Mouse (Mus musculus) heart, adult 11 months (tissue): ENCODE data around the gene Wdr75.
A peak's percentile ranks its signal among the peaks of the same experiment; 100 is the strongest.

ENCODE experiments used
- DNase-seq: peaks from one replicate; pipeline ENCODE4 v3.0.0; 2022

Wdr75 gene

DNA sequence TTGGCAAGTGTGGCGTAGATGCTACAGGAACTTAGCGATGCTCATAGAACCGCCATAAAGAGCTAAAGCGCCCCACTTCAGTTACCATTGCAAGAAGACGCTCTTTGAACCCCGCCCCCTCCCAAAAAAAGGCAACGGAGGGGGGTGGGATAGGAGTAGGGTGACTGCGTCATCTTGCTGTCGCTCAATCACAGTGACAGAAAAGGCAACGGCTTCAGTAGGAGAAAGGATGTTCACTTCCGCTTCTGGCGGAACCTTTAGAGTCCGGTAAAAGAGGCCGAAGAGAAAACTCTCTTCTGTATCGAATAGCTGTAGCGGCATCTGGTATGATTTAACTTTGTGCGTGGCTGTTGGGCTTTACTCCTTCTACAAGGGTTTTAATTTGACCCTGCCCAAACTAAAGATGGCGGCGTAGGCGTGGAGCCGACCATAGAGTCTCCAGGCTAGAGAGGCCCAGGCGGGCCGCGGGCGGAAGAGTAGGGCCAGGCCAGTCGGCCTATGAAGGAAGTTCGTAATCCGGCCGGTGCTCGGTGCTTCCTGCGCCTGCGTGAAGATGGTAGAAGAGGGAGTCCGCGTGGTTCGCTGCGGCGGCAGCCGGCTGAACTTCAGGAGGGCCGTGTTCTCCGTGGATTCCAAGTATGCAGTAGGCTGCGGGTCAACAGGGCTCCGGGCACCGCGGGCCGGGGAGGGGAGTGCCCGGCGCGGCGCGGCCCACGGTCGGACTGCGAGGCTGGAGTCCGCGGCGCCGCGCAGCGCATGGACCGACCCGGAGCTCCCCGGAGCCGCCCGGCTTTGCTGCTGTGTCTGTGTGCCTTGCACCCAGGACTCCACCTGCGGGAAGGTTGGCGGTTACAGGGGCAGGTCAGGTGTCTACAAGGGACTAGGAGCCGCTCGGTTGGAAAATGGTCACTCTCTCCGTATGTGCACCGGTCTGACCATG lies at the start of gene Wdr75:
Gene Wdr75 (plus strand): TSS at position 198 of the 940 bp plus-strand sequence.
- peak; percentile 99 for DNase-seq

DNA sequence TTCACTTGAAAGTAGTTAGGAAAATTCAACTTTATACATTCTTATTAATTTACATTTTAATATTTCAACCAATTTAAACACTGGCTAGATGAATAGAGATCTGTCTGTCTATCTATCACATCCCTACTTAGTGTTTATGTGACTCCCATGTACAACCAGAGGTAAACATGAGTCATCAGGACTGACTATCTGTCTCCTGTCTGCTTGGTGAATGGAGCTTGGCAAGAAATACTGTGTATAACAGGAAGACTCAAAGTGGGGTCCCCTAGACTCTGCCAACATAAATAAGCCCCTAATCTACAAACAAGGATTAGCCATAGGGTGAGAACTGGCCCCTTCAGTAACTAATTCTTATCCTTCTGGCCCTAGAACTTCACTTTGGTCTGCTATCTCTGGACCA lies 39.1 kb upstream of the Wdr75 start:
- no peak for DNase-seq

DNA sequence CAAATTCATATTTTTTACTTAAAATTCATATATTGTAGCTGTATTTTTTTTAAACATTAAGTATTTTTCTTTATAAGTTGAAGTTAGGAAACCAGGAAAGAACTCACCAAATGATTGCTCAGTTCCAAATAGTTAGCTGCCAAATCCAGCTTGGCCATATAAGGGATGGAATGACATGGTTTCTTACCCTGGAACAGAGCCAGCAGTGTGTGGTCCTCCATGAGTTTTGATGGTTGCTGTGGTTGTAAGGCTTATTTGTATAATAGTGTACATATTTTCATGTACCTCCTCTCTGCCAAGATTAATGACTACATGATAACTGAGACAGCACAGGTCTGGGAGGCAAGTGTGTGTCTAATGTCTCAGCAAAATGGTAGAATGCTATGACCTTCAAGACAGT lies 38.3 kb upstream of the Wdr75 start:
- no peak for DNase-seq

DNA sequence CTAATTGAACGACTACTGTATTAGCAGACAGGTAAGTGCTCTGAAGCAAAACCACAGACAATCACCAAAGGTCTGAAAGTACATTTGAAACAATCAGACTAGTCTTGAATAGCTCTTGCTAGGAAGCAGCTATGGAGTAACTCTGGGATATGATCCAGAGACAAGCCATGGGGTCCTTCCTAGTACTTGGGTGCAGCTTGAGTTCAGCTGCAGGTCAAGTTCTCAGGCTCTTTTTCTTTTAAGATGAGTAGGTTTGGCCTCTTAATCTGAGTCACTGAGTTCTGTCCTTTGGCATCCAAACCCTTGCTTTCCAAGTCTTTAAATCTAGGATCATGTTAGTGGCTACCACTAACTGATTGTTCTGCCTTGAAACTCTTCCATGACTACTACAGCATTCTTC lies 37.0 kb upstream of the Wdr75 start:
- DNase-seq, result no peak

DNA sequence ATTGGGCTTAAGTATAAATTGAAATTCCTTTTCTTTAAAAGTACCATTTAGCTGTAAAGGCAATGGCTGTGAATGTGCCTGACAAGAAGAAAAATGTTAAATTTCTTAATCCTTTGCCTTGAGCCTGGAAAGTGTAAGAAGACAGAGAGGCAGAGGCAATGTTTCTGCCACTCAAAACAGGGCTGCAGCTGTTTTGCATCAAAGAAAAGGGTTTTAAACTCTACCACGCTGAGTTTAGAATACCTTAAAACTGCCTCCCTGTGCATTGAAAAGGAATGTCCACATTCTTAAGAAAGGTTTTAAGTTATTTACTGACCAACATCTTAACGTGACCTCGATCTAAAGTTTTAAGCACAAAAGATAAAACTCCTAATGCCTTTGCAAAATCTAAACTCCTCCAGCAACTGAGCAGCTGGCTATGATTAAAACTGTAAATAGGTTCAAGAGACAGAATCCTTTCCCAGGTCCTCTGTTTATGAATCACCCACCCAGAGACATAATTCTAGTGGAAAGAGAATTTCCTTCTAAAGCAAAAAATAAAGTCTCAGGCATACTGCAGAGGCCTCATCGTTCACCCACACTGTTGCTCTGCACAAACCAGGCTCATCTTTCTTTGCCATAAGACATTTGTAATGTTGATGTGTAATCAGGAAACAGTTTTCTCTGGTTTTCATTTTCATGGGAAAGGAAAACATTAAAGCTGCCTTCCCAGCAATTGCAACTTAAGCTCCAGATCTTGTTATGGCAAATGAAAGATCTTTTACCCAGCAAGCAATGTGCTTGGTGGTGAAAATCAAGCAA lies 34.1 kb upstream of the Wdr75 start:
- DNase-seq, result no peak

DNA sequence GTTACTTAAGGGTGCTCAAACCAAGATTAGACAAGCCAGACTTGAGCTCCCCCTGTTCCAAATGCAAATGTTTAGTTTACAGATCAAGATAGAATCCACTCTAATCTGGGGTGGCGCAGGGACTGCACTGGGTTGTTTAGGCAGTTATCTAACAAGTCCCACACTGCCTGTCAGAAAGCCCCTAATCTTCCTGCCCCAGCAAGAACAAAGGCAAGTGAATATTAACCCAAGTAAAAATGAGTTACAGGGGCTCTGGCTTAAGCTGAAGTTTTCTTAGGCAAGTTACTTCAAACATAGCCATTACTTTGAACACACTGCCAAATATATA lies 33.5 kb upstream of the Wdr75 start:
- DNase-seq, result no peak

DNA sequence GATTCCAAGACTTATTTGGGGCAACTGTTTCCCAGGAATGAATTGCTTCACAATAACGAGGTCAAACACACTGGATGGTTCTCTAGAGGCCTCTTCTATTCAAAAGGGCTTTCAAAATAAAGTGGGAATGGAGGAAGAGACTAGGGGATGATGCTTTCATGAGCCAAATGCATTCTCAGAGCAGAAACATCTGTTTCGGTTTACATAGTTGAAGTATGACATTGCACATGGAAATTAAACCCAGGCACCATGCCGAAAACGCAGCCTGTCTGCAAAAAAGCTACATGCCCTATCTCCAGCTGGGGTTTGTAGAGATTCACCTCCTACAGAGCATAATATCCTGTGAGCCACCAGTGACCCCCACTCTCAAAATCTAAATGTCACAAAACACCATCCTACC lies 29.3 kb upstream of the Wdr75 start:
- peak; percentile 97 for DNase-seq

DNA sequence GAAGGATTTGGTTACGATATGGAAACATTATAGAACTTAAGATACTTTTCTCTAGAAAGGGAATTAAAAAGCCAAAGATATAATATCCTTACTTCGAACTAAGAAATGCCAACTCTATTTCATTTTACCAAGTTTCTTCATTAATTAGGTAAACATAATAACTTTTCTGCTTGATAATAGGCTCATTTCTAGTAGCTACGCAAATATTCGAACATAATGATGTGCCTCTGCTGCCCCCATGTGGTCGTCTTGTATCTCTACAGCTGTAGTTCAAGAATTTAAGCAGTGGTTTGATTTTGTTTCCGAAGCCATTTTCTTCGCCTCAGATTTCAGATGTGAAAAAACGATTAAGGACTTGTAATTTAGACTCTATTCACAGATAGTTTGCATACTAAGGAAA lies 28.8 kb upstream of the Wdr75 start:
- DNase-seq, result no peak

DNA sequence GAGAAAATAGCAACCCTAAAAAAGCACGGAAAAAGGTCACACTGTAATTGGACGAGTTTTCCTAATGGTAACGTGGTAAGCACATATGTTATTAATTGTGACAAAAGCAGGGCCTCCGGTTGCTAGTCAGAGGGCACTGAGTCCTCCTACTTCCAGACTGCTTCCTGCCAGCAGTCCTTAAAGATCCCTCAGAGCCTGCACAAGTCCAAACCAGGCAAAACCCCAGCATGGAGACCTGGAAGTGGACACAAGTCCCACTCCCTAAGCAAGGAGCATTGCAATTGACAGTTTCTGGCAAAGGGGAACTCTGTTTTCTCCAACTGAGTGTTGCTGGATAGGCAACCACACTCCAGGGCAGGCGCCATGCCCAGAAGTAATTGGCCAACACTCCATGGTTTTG lies 27.4 kb upstream of the Wdr75 start:
- DNase-seq, result peak; percentile 95

DNA sequence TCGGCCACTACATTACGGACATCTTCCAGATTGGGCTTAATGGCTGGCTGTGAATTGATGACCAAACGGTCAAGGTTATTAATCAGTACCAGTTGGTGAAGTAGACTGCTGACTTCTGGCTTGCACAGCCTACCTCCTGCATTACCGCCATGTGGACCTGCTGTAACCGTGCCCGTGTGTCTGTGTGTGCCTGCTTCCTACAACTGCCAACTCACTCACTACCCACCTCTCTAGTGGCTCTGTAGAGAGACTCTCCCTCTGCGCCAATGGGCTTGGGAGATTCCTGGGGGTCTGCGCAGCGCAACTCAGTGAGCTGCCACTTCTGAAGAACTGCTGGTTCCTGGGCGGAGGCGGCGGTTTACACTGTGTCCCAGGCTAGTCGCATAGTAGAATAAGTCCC lies 25.6 kb upstream of the Wdr75 start:
- no peak for DNase-seq

DNA sequence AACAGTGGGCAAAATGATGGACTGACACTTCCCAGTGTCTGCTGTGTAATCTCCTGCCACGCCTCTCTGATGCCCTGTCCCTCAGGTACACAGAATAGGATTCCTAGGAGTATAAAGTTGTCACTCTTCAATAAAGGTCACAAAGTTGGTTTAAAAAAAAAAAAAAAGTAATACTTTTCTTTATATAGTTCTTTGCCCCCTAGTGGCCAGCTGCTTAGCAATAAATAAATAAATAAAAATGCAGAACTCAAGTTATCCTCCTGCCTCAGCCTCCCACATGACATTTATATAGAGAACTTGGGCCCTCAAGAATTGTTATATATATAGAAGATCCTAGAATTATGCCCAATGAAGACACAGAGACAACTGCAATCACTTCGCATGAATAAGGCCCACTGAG lies 24.9 kb upstream of the Wdr75 start:
- no peak for DNase-seq

DNA sequence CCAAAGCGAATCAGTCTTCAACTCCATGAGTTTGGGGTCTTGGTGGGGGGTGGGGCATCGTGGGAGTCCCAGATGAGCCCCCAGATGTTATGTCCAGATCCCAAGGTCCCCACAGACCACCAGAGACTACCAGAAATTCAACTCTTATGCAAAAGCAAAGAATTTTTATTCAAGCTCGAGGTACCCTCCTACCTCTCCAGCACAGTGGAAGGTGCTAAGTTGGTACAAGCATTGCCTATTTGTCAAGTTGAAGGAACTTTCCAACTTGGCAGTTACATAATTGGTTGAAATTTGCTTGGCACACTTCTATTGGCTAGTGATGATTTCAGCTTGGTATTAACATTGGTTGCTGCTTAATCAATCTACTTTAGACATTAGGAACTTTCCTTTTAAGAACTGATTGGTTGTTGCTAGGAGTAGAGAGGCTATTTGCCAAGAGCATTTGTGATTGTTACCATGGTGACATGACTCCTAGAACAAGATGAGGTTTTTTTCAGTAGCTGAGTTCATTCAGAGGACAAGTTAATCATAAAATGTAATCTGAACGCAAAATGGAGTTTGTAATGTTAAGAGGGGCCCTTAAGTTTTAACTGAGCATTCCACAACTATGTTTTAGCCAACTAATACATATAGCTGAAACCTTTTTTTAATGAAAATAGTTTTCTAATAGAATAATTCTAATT lies 14.2 kb upstream of the Wdr75 start:
- peak; percentile 31 for DNase-seq

DNA sequence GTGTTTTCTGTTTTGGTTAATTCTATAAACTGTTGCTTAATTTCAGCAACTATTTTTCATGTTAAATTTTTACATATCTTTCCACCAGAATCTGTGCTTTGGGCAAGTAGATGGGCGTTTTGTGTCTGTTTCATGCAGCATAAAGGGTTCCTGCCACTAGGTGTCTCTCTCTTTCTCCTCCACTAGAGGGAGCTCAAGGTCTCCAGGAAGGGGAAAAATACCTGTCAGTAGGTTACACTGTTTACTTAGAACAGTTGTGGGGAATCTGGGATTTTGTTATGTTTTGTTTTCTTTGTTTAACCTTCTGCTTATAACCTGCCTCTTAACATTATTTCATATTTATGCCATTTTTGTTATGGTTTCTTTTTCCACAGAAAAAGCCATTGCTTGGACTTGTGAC lies 21.9 kb downstream of the Wdr75 start:
- DNase-seq, result no peak

DNA sequence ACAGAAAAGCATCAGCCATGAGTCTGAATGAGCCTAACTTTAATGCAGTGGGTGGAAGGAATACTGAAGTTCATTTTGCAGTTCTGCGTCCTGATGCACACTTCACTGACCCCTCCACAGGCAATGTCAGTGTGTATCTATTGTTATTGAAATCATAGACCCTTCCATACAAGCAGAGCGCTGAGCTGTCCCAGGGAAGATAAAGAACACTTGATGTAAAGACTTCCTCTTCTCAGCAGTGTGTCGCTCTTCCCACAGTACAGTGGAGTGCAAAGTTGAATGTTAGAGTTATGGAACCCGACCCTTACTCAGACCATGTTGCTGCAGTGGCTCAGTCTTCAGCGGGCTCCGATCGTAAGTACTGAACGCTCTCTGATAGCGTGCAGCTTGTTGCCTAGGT lies 23.6 kb downstream of the Wdr75 start:
- DNase-seq, result no peak

DNA sequence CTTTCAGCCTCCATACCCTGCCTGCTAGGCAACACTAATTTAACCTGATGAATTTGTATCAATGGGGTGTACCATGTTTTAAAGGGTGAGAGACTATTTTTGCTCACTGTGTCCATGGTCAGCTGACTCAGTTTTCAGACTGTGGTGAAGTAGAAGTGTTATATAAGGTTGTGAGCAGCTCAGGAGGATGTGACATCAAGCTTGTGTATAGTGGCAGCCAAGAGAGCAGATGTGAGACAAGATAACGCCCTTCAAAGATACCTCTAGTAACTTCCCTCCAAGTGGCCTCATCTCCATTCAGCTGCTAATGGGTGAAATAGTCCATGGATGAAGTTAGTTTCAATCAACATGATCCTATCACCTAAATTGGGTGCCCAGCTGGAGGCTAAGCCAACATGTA lies 29.5 kb downstream of the Wdr75 start:
- no peak for DNase-seq

DNA sequence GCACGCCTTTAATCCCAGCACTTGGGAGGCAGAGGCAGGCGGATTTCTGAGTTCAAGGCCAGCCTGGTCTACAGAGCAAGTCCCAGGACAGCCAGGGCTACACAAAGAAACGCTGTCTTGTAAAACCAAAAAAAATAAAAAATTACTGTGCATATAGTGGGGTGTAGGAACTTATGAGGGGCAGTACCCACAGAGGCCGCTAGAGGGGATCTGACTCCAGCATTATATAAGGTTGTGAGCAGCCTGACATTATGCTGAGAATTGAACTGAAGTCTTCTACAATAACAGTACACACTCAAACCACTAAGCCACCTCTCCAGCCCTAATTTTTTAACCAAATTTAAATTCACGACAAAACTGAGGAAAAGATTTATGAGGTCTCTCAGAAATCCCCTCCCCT lies 30.2 kb downstream of the Wdr75 start:
- DNase-seq, result peak; percentile 94

DNA sequence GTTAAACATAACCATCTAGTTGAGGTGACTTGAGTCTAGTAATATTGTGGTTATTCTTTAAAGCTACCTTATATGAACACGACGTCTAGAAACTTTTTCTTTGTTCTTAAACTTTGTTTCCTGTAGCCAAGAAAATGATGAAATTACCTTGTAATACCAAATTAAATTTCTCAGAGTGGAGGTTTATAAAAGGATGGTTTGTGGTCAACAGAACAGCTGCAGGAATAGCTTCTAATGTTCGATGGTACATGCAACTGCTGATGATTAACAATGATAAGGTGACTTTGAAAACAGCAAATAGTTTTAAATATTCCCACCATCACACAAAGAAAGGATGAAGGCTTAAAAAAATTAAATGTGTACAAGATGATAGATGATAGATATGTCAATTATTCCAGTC lies 30.7 kb downstream of the Wdr75 start:
- DNase-seq, result no peak

DNA sequence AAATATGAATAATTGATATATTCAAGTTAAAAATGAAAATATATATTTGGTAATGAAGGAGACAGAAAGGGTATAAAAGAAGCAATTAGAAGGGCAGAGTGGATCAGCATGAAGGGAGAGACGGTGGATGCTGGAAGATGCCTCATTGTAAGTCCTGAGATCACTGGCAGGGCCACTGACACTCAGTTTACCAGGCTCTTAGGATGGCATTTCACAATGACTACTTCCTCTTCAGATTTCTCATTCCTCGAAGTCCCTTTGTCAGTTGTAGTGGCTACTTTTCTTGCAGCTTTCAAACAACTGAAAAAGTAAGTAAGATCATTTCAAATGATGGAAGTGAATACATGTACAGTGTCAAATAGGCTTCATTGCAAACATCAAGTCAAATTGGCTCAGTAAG lies 31.2 kb downstream of the Wdr75 start:
- DNase-seq, result no peak

DNA sequence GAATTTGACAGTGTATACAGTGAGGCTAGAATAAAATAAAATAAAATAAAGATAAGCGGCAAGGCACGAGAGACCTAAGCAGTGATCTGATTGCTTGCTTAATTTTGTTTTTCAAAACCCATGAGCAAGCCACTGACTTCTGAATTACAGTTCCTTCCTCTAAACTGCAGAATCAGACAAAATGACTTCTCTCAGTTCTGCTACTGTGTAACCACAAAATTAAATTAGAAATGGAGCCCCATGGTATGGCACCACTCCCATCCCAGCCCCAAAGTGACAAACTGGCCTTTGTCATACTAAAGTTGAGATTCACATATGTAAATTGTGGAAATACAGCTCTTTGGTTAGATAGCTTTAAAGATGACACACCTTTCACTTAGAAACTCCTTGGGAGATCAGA lies 31.8 kb downstream of the Wdr75 start:
- DNase-seq, result no peak

DNA sequence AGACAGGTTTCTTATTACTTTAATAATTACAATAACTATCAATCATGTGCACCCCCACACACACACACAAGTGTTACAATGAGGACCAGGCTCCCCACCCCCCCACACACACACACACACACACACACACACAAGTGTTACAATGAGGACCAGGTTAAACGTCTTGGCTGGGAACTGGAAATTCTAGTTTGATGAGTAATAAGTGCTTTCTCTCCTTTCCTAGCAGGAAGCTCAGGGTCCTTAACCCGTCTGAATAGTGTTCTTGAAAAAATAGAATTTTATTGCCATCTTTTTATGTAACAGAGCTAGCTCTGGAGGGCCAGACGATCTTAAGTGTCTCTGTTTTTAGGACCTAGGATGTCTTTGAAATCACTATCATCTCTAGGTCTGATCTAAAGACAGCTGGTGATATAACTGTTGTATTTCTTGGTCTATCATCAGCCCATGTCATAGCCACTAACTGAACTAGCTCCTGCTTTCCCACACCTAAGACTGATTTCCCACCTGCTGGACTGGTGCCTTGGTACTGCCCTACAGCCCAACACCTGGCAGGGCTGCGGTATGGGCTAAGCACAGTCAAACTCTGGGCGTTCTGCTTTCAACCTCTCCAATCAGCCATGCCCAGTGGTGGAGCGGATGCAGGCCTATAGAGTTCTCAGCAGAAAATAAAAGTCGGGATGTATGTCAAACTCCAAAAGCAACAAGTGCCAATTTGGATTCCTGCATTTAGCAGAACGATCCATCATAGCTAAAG lies 35.7 kb downstream of the Wdr75 start:
- DNase-seq, result no peak

DNA sequence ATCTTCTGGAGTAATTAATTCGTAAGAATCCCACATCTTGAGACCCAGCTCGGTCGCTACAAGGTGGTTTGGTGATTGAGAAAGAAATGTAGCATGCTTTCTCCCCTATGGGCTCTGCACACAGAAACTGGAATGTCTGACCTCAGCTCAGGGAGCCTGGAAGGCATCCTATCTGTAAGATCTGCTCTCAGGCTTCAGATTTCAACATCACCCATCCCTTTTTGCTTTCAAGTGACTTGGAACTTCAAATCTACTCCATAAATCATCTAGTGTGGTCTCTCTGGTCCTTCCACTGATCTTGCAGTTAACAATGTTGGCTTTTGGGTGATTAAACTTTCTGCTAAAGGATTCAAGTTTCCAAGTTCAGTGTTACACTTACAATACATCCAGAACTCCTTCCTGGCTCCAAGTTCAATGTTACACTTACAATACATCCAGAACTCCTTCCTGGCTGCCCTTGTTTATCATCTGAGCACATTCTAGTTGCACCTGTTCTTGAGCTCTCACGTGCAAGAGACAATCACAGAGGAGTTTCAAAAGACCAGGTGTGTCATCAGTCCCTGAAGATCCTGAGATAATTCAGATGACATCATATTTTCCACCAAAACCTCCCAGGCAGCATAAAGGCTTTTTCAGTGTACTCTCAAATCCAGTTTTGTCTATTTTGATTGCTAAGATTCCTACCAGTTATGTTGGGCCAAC lies 40.5 kb downstream of the Wdr75 start:
- DNase-seq, result no peak

DNA sequence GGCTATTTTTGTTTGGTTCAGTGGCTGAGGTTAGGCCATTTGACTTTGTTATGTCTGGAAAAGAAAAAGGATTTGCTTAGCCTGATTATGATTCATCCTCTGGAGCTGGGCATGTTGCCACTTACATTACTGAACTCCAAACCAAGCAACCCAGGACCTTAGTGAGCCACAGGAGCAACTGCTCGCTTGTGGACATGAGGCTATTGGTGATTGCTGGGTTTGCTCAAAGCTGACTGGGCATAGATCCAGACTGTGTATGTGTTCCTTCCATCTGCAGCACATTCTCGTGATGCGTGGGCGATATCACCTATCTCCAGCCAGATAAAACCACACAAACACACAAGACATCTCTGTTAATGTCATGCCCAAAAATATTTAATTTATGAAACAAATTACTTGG lies 42.8 kb downstream of the Wdr75 start:
- DNase-seq, result peak; percentile 97
